Mouse (Mus musculus) liver, embryonic 11.5 days (tissue): ENCODE measurements around the gene Ccdc97. TPM values are rescaled to one million over a fixed set of nuclear protein-coding genes. Genes with fewer than 3 reads are reported as not detected.
"Not testable (repeated sequence)": the region's sequence is repeated elsewhere in the genome, so short reads cannot be mapped to it uniquely, and the experiment has no call there.

Experiments
- ATAC-seq: fragments of 200-750 bp; cut with Nextera tagmentation; replicated peaks from 2 replicates; pipeline ENCODE4 v1.8.0; 2017; ENCODE audit warnings: moderate number of reproducible peaks, mild to moderate bottlenecking, moderate TSS enrichment, moderate library complexity; ENCODE audit not compliant: low FRiP score
- DNase-seq: peaks from one replicate; pipeline ENCODE4 v3.0.0-alpha.2; 2017; ENCODE audit warnings: low spot score
- H3K27ac ChIP-seq: fragments of 300-500 bp; sonication (generic); 2 replicates; pipeline ENCODE4 v1.5.1; 2014; ENCODE audit warnings: mild to moderate bottlenecking, low read depth, low read length, control low read depth
- H3K27me3 ChIP-seq: fragments of 300-500 bp; sonication (generic); replicated peaks from 2 replicates; pipeline ENCODE4 v1.6.1; 2014; ENCODE audit warnings: low read length, mixed read lengths; ENCODE audit not compliant: control insufficient read depth, insufficient read depth
- H3K36me3 ChIP-seq: fragments of 300-500 bp; sonication (generic); 2 replicates; pipeline ENCODE4 v1.6.1; 2014; ENCODE audit warnings: mild to moderate bottlenecking, low read length, moderate library complexity, mixed read lengths; ENCODE audit not compliant: control insufficient read depth, insufficient read depth
- H3K4me1 ChIP-seq: fragments of 300-500 bp; sonication (generic); replicated peaks from 2 replicates; pipeline ENCODE4 v1.6.1; 2014; ENCODE audit warnings: low read length, mixed read lengths; ENCODE audit not compliant: control insufficient read depth, insufficient read depth
- H3K4me2 ChIP-seq: fragments of 300-500 bp; sonication (generic); 2 replicates; pipeline ENCODE4 v1.6.1; 2014; ENCODE audit warnings: mild to moderate bottlenecking, control low read depth, moderate library complexity
- H3K4me3 ChIP-seq: fragments of 300-500 bp; sonication (generic); 2 replicates; pipeline ENCODE4 v1.5.1; 2014; ENCODE audit warnings: low read depth, low read length, control low read depth
- H3K9ac ChIP-seq: fragments of 300-500 bp; sonication (generic); 2 replicates; pipeline ENCODE4 v1.6.1; 2014; ENCODE audit warnings: low read depth, low read length, control low read depth
- H3K9me3 ChIP-seq: fragments of 300-500 bp; sonication (generic); 2 replicates; pipeline ENCODE4 v1.6.1; 2016; ENCODE audit warnings: low read length, inconsistent platforms, mixed read lengths; ENCODE audit not compliant: control insufficient read depth
- WGBS: fragments of 180-500 bp; shearing (Covaris S2); extraction: QIAGEN DNeasy Blood & Tissue Kit; methylation state at CpG from one replicate; pipeline ENCODE4 v1.1.7; 2014; 5-methylcytosine and 5-hydroxymethylcytosine counted together
- polyA plus RNA-seq: library from polyadenylated mRNA; unstranded; fragments of >200 nt; fragmentation: Nextera tagmentation; extraction: Ambion mirVana; gene quantifications from 2 replicates; pipeline ENCODE4 v1.2.1, GENCODE M21; 2014

The Ccdc97 gene
- polyA plus RNA-seq, 1 experiment from 2014 or later: 33.9 TPM

DNA sequence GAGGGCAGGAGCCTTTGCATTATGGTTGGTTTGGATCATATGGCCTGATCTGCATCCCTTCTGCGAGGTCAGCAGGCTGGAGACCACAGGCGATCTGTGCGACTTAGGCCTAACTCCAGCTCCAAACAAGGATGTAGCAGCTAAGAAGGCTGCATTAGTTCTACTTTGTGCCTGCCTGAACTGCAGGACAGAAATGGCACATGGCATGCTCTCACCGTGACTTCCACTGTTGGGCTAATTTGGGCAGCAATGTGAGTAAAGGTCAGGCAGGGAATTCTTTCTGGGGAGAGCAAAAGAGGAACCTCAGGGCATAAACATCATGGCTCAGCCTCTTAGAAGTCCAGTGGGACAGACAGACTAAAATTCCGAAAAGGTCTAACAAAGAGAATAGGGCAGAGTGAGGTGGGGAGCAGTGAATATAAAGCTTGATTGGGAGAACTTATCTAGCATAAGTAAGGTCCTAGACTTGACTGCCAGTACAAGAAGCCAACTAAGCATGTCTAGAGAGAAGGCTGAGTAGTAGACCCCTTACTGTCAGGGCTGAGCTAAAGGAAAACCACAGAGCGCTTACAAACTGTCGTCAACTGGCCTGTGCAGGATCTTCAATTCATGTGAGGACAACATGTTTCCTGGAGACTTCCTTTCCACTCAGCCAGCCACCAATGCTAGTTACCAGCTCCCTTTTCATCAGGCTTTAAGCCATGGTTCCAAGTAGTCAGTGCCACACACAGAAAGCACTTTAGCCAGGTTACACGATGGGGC is 12.6 kb upstream of the Ccdc97 start:
- peaks cover 85% of the 10 kb centered on the region for H3K36me3 ChIP-seq
- H3K27ac ChIP-seq: peak overlapping the region; percentile 29; the same call in 1 of the 2 replicates
- no peak overlapping the region for H3K9ac ChIP-seq
- no peaks in the 10 kb centered on the region for H3K9me3 ChIP-seq
- H3K4me3 ChIP-seq: no peak overlapping the region
- 78% methylated on average over 8 of the region's 8 CpGs for WGBS
- no peak for DNase-seq
- H3K4me2 ChIP-seq: no peak overlapping the region
- H3K27me3 ChIP-seq: no peaks in the 10 kb centered on the region
- H3K4me1 ChIP-seq: peaks cover 16% of the 10 kb centered on the region
- no peak for ATAC-seq

DNA sequence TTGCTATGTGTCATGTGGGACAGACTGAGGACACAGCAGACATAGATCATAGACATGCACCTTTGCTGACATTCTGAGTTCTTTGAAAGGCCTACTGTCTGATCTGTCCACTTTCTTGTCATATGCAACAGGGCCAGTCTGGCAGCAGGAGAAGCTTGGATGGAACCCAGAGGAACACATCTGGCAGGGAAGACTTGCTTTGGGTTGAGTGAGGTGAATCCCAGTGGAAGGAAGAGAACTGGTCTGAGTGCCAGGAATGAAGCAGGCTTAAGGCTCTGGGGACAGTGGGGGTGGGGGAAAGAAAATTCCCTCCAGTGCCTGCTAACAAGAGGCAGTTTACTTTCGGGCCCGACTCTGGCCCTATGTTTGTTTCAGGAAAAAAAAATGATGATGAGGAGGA is 11.0 kb upstream of the Ccdc97 start:
- Histone ChIP-seq H3K27ac (no peak overlapping the region), H3K9me3 (no peaks in the 10 kb centered on the region), H3K4me2 (no peak overlapping the region), H3K36me3 (peaks cover 90% of the 10 kb centered on the region), H3K4me1 (peaks cover 3% of the 10 kb centered on the region), H3K9ac (no peak overlapping the region), H3K27me3 (no peaks in the 10 kb centered on the region), H3K4me3 (no peak overlapping the region)
- ATAC-seq (no peak), DNase-seq (no peak)
- WGBS: 91% methylated on average over 2 of the region's 2 CpGs

DNA sequence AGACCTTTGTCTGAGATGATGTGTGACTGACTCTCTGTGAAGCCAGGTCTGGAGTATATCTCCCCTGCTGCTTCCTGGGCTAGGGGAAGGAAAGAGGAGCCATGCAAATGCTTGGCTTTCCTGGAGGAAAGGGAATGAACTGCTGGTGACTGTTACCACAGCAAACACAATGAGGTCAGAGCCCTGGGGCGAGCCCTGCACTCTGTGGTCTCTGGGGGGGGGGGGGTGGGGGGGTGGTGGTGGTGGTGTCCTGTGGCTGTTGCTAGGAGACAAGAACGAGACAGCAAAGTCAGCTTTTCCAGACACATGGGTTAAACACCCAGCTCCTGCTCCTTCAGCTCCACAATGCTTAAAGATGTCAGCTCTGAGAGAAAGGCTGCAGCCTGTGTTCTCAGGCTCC is 10.5 kb upstream of the Ccdc97 start:
- 37% methylated on average over 2 of the region's 2 CpGs for WGBS
- no peak overlapping the region for H3K27ac ChIP-seq
- H3K4me3 ChIP-seq: no peak overlapping the region
- DNase-seq (no peak), ATAC-seq (no peak)
- H3K4me1 ChIP-seq: no peaks in the 10 kb centered on the region; the same call in 1 of the 2 replicates
- no peak overlapping the region for H3K4me2 ChIP-seq
- H3K36me3 ChIP-seq: peaks cover 90% of the 10 kb centered on the region
- no peak overlapping the region for H3K9ac ChIP-seq
- no peaks in the 10 kb centered on the region for H3K27me3 ChIP-seq
- H3K9me3 ChIP-seq: no peaks in the 10 kb centered on the region

DNA sequence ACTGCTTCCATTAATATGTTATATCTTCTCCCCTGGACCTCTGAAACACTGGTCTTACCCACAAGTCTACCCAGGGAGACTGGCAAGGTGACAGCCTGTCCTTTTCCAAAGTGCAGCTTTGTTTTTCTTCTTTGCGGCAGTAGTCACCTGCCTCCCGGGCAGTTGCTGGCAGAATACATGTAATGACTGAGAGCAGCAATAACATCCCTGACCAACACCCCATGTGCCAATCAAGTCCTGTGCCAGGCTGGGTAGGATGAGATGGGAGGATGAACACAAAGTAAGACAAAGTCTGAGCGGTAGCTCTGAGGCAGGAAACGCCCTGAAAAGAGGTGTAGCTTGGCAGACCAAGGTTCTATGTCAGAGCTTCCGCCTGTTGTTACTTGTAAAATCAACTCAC is 8.9 kb upstream of the Ccdc97 start:
- ATAC-seq: no peak
- WGBS: 92% methylated on average over 5 of the region's 5 CpGs

DNA sequence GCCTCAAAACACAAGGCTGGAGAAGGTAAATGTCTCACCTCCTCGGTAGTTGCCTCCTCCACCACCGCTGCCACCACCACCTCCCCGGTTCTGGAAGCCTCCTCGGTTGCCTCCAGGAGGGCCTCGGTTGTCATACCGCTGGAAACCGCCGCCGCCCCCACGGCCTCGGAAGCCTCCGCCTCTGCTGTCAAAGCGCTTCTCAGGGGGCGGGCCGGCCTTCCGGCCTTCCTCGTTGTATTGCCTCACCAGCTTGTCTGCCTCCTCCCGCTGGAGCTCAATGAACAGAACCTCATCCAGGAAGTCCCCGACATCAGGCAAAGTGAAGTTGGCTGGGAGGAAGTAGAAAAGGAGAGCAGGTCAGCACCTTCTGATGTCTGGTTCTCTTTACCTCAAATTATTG is 7.0 kb upstream of the Ccdc97 start:
- DNase-seq (no peak), ATAC-seq (no peak)
- peaks cover 8% of the 10 kb centered on the region for H3K4me1 ChIP-seq
- H3K9me3 ChIP-seq: no peaks in the 10 kb centered on the region
- no peak overlapping the region for H3K4me2 ChIP-seq
- no peak overlapping the region for H3K27ac ChIP-seq
- no peaks in the 10 kb centered on the region for H3K27me3 ChIP-seq
- H3K4me3 ChIP-seq: no peak overlapping the region
- WGBS: 77% methylated on average over 19 of the region's 19 CpGs
- H3K36me3 ChIP-seq: peaks cover 77% of the 10 kb centered on the region
- no peak overlapping the region for H3K9ac ChIP-seq

More for the DNA sequence above, 8.9 kb upstream of the Ccdc97 start:
- H3K27me3 ChIP-seq: no peaks in the 10 kb centered on the region
- H3K4me3 ChIP-seq: no peak overlapping the region
- peaks cover 86% of the 10 kb centered on the region for H3K36me3 ChIP-seq
- no peaks in the 10 kb centered on the region for H3K4me1 ChIP-seq
- no peak for DNase-seq
- no peak overlapping the region for H3K27ac ChIP-seq
- H3K4me2 ChIP-seq: no peak overlapping the region
- no peak overlapping the region for H3K9ac ChIP-seq
- no peaks in the 10 kb centered on the region for H3K9me3 ChIP-seq

DNA sequence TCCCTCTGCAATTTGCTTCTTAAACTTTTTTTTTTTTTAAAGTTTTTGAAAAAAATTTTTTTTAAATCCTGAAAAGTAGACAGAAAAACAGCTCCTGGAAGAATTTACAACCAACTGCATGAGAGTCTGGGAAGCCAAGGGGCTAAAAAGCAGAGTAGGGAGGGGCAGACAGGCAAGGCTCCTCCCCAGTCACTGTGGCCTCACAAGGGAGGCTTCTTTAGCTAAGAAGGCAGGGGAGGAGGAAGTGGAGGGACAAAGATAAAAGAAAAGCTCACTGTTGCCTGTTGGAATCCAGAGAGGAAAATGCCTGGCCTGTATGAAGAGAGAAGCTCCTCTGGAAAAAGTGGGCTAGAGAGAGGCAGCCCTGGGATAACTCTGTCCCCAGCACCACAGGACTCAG is 2.9 kb upstream of the Ccdc97 start:
- not testable (repeated sequence) for DNase-seq, H3K9me3 ChIP-seq, H3K27me3 ChIP-seq, H3K9ac ChIP-seq, H3K4me3 ChIP-seq
- peaks cover 18% of the 10 kb centered on the region for H3K4me1 ChIP-seq
- peak overlapping the region; percentile 85 for H3K27ac ChIP-seq
- H3K36me3 ChIP-seq: peaks cover 46% of the 10 kb centered on the region
- ATAC-seq: peak; percentile 64
- H3K4me2 ChIP-seq: peak overlapping the region; percentile 46

DNA sequence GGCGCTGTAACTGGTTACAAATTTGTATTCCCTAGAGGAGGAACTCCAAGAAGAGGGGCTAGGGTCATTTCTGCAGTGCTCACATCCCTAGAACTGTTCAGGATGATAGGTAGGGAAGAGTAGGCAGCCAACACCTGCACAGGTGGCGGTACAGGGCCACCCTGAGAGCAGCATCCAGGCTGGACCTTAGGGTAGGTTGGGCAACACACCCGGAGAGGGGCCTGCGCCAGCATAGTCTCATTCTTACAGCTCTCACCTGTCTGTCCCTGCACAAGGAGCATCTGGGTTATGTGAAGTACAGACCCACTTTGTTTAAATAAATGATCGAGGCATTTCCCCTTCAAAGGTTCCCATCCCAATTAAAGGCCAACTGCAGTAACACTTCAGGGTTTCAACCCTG is 1.9 kb upstream of the Ccdc97 start:
- ATAC-seq (no peak), DNase-seq (no peak)
- Histone ChIP-seq H3K36me3 (peaks cover 41% of the 10 kb centered on the region), H3K9me3 (no peaks in the 10 kb centered on the region), H3K4me1 (peaks cover 18% of the 10 kb centered on the region), H3K27ac (no peak overlapping the region; the same call in 1 of the 2 replicates), H3K4me2 (no peak overlapping the region), H3K27me3 (no peaks in the 10 kb centered on the region), H3K4me3 (no peak overlapping the region), H3K9ac (no peak overlapping the region)
- WGBS: 83% methylated on average over 5 of the region's 5 CpGs

DNA sequence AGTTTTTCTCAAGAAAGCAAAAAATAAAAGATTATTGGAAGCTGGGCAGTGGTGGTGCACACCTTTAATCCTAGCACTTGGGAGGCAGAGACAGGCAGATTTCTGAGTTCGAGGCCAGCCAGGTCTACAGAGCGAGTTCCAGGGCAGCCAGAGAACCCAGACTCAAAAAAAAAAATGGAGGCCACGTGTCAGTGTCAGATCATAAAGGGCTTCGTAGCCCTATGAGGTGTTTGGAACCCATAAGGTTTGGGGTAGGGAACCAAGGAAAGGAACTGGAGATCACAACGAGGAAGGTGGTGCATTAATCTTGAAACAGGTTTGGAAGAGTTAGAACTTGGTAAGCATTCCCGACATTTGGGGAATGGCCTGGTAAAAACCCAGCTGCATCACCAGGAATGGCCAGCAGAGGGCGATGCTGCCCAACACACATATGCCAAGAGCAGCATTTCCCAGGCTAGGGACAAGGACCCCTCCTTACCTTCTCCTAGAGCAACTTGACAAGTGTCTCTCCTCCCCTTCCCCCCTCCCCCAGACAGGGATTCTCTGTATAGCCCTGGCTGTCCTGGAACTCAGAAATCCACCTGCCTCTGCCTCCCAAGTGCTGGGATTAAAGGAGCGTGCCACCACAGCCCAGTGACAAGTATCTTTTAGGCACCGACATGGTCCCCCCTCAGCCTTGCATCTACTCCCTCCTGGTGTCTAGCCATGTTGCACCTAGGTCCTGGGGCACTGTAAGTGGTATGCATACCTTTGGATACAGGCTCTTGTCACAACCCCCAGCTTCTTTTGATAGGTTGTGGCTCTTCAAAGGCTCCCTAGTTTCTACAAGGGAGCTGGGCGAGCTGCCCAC is 1.1 kb upstream of the Ccdc97 start:
- Histone ChIP-seq H3K9me3 (no peaks in the 10 kb centered on the region), H3K4me1 (peaks cover 18% of the 10 kb centered on the region), H3K4me2 (peak overlapping the region; percentile 77), H3K27me3 (no peaks in the 10 kb centered on the region), H3K9ac (no peak overlapping the region), H3K4me3 (peak overlapping the region; percentile 65), H3K27ac (peak overlapping the region; percentile 83), H3K36me3 (peaks cover 41% of the 10 kb centered on the region)
- DNase-seq (peak; percentile 74), ATAC-seq (0 out of 2 replicates have a peak, but pooled peaks have one; percentile 27)
- WGBS: 56% methylated on average over 10 of the region's 10 CpGs
